Mouse (Mus musculus): Measurements from ENCODE around the gene Ucma.

- no peak for TF ChIP-seq POLR2A (IDR thresholded peaks at IDR 0.05; ENCODE audit: control insufficient read depth, low read depth, low read length)
- no peak for TF ChIP-seq CTCF (IDR thresholded peaks at IDR 0.05; ENCODE audit: control insufficient read depth, insufficient read depth, insufficient replicate concordance, low read depth, low read length)
Observed at GRCm38 (mm10) chr2:4967806-4968205, 8.1 kb upstream of the Ucma start.
